Mouse (Mus musculus): Measurements from ENCODE around the gene Kremen1. TPM values are rescaled to one million over a fixed set of nuclear protein-coding genes. Genes with fewer than 3 reads are reported as not detected.

Gene Kremen1
- polyA plus RNA-seq, 2 experiments: 0.47 to 0.95 TPM

DNA sequence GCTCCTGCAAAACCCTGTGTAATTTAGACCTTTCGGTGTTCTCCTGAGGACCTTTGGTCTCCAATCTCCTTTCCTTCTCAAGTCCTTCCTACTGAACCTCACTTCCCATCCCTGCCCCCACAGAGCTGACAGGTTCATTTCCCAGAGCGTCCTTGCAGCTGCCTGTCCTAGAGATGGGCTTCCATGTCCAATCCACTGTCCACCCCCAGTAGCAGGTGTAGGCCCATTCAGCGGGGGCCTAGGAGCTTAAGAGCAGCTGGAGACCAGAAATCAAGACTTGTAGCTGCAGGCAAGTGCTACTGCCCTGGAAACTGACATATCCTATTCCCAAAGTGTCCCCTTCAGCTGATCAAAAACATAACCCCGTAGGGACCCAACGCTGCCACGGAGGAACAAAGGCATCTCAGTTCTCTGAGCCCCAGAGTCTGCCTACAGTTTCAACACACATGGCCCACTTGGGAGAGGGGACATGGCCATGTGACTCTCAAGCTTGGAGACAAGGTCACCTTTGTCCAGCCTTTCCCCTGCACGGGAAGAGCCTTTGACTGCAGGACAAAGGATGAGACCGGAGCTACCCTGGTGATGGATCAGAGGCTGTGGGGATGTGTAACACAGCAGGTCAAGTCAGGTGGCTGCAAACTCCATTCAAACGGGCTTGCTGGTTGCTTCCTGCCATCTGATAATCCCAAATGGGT, 72.0 kb downstream of the Kremen1 start:
- Histone ChIP-seq H3K4me2 (ENCODE audit: low read depth) (no peak overlapping the region), H3K4me1 (replicated peaks; ENCODE audit: control insufficient read depth in 2 of 2, insufficient read depth in 2 of 2, low read length in 1 of 2) (peaks cover 0 to 3% of the 10 kb centered on the region in 2 experiments; a peak in 1 of 4 replicates), H3K4me3 (ENCODE audit: insufficient read depth in 1 of 2, low read depth in 2 of 2, low read length in 2 of 2) (no peak overlapping the region), H3K27ac (no peak overlapping the region), H3K27me3 (ENCODE audit: control insufficient read depth, insufficient read depth, low read length) (no peaks in the 10 kb centered on the region), H3K9ac (replicated peaks) (no peak overlapping the region), H3K9me3 (ENCODE audit: control insufficient read depth, low read length) (no peaks in the 10 kb centered on the region), H3K36me3 (replicated peaks; ENCODE audit: control insufficient read depth, insufficient read depth, low read depth) (no peaks in the 10 kb centered on the region)
- 64% methylated on average over 9 of the region's 9 CpGs for WGBS (ENCODE audit: insufficient replicate concordance)
- TF ChIP-seq EP300 (IDR thresholded peaks at IDR 0.05; ENCODE audit: low read depth): no peak
- no peak for TF ChIP-seq CTCF (IDR thresholded peaks at IDR 0.05; ENCODE audit: low read depth)
- ATAC-seq (ENCODE audit: insufficient read depth) (no peak), DNase-seq (ENCODE audit: low read depth in 3 of 3, low spot score in 3 of 3) (no peak)

DNA sequence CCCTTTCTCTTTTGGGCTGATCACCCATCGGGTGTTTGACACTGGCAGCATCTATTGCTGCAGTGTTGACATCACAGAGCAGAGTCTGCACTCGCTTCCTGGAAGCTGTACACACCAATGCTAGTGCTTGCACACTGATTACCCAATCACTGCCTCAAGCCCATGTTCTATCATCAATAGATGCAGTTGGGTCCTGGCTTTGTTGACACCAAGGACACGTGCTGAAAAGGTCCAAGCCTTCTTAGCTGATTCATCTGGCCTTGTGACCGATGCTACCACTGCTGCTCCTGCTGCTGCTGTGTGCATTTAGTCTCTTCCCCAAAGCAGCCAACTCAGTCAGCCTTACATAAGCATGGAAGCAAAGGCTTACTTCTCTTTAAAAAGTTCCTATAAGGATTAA, 73.2 kb downstream of the Kremen1 start:
- Histone ChIP-seq H3K9me3 (ENCODE audit: control insufficient read depth, low read length) (no peaks in the 10 kb centered on the region), H3K36me3 (replicated peaks; ENCODE audit: control insufficient read depth, insufficient read depth, low read depth) (no peaks in the 10 kb centered on the region), H3K9ac (replicated peaks) (no peak overlapping the region), H3K4me2 (ENCODE audit: low read depth) (no peak overlapping the region), H3K4me3 (ENCODE audit: insufficient read depth in 1 of 2, low read depth in 2 of 2, low read length in 2 of 2) (no peak overlapping the region), H3K27me3 (ENCODE audit: control insufficient read depth, insufficient read depth, low read length) (no peaks in the 10 kb centered on the region), H3K4me1 (replicated peaks; ENCODE audit: control insufficient read depth in 2 of 2, insufficient read depth in 2 of 2, low read length in 1 of 2) (peaks cover 0 to 2% of the 10 kb centered on the region in 2 experiments; a peak in 1 of 4 replicates), H3K27ac (no peak overlapping the region)
- no peak for ATAC-seq (ENCODE audit: insufficient read depth)
- WGBS (ENCODE audit: insufficient replicate concordance): 58% methylated on average over 4 of the region's 4 CpGs
- no peak for DNase-seq (ENCODE audit: low read depth in 3 of 3, low spot score in 3 of 3)
- TF ChIP-seq CTCF (IDR thresholded peaks at IDR 0.05; ENCODE audit: low read depth) (no peak), EP300 (IDR thresholded peaks at IDR 0.05; ENCODE audit: low read depth) (no peak)

DNA sequence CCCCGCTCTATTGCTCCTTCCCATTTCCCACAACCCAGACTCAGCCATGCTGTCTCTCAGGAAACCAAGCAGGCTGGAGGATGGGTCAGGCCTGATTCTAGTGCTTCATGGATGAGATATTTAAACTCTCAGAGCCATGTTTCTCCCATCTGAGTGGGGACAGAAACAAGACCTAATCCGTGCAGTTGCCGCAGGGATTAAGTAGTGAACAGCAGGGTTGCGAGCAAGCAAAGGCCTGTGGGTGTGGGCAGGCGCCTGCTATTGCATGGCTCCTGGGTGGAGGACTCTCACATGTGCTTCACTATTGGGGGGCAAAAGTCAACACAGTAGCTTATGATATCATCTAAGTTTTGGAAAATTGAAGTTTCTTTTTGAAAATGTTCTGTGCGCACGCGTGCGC, 76.5 kb downstream of the Kremen1 start:
- no peaks in the 10 kb centered on the region for H3K27me3 ChIP-seq (ENCODE audit: control insufficient read depth, insufficient read depth, low read length)
- no peak overlapping the region for H3K4me3 ChIP-seq (ENCODE audit: insufficient read depth in 1 of 2, low read depth in 2 of 2, low read length in 2 of 2)
- DNase-seq (ENCODE audit: low read depth in 3 of 3, low spot score in 3 of 3): no peak
- H3K9me3 ChIP-seq (ENCODE audit: control insufficient read depth, low read length): no peaks in the 10 kb centered on the region
- 82% methylated on average over 9 of the region's 9 CpGs for WGBS (ENCODE audit: insufficient replicate concordance)
- no peak overlapping the region for H3K9ac ChIP-seq (replicated peaks)
- 0 out of 4 replicates have a peak, but pooled peaks cover 0 to 2% of the 10 kb centered on the region in 2 experiments for H3K4me1 ChIP-seq (replicated peaks; ENCODE audit: control insufficient read depth in 2 of 2, insufficient read depth in 2 of 2, low read length in 1 of 2)
- no peak overlapping the region for H3K27ac ChIP-seq
- no peaks in the 10 kb centered on the region for H3K36me3 ChIP-seq (replicated peaks; ENCODE audit: control insufficient read depth, insufficient read depth, low read depth)
- ATAC-seq (ENCODE audit: insufficient read depth): no peak
- H3K4me2 ChIP-seq (ENCODE audit: low read depth): no peak overlapping the region
- TF ChIP-seq CTCF (IDR thresholded peaks at IDR 0.05; ENCODE audit: low read depth) (no peak), EP300 (IDR thresholded peaks at IDR 0.05; ENCODE audit: low read depth) (no peak)

DNA sequence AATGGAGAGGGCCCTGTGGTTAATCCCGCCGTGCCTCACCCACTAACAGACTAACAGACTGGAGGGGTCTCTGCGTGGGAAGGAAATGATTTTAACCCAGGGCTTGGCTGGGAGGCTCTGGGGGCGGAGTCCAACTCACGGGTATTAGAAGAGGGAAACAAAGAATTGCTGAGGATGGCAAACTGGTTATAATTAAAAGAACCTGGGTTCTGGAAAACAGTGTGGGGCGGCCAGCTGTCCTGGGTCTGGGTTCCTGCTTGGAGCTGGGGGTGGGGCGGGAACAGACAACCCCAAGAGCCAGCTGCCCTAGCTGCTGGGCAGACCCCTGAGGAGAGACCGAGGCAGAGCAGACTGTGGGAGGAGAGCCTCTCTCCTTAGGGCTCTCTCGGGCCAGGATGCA, 77.1 kb downstream of the Kremen1 start:
- WGBS (ENCODE audit: insufficient replicate concordance): 39% methylated on average over 9 of the region's 9 CpGs
- Histone ChIP-seq H3K27me3 (ENCODE audit: control insufficient read depth, insufficient read depth, low read length) (no peaks in the 10 kb centered on the region), H3K36me3 (replicated peaks; ENCODE audit: control insufficient read depth, insufficient read depth, low read depth) (no peaks in the 10 kb centered on the region), H3K9ac (replicated peaks) (no peak overlapping the region), H3K27ac (no peak overlapping the region), H3K9me3 (ENCODE audit: control insufficient read depth, low read length) (no peaks in the 10 kb centered on the region), H3K4me2 (ENCODE audit: low read depth) (no peak overlapping the region), H3K4me3 (ENCODE audit: insufficient read depth in 1 of 2, low read depth in 2 of 2, low read length in 2 of 2) (no peak overlapping the region), H3K4me1 (replicated peaks; ENCODE audit: control insufficient read depth in 2 of 2, insufficient read depth in 2 of 2, low read length in 1 of 2) (no peaks in the 10 kb centered on the region)
- no peak for TF ChIP-seq EP300 (IDR thresholded peaks at IDR 0.05; ENCODE audit: low read depth)
- no peak for TF ChIP-seq CTCF (IDR thresholded peaks at IDR 0.05; ENCODE audit: low read depth)
- DNase-seq (ENCODE audit: low read depth in 3 of 3, low spot score in 3 of 3) (no peak), ATAC-seq (ENCODE audit: insufficient read depth) (no peak)

DNA sequence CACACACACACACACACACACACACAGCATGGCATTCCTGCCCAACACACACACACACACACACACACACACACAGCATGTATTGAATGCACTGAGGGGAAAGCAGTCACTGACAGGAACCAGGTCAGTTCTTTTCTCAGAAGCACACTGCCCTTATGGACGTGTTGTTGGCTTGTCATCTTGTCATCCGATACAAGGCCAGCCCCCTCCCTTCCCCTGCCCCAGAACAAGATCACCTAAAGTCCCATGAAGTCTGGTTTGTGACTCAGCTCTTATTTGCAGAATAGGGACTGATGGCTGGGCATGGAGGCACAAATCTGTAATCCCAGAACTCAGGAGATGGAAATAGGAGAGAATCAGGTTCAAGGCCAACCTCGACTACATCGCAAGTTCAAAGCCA, 78.5 kb downstream of the Kremen1 start:
- Histone ChIP-seq H3K4me1 (replicated peaks; ENCODE audit: control insufficient read depth in 2 of 2, insufficient read depth in 2 of 2, low read length in 1 of 2) (no peaks in the 10 kb centered on the region), H3K27ac (no peak overlapping the region), H3K9me3 (ENCODE audit: control insufficient read depth, low read length) (no peaks in the 10 kb centered on the region), H3K36me3 (replicated peaks; ENCODE audit: control insufficient read depth, insufficient read depth, low read depth) (no peaks in the 10 kb centered on the region), H3K27me3 (ENCODE audit: control insufficient read depth, insufficient read depth, low read length) (no peaks in the 10 kb centered on the region), H3K9ac (replicated peaks) (no peak overlapping the region), H3K4me3 (ENCODE audit: insufficient read depth in 1 of 2, low read depth in 2 of 2, low read length in 2 of 2) (no peak overlapping the region), H3K4me2 (ENCODE audit: low read depth) (no peak overlapping the region)
- no peak for DNase-seq (ENCODE audit: low read depth in 3 of 3, low spot score in 3 of 3)
- TF ChIP-seq CTCF (IDR thresholded peaks at IDR 0.05; ENCODE audit: low read depth): no peak
- TF ChIP-seq EP300 (IDR thresholded peaks at IDR 0.05; ENCODE audit: low read depth): no peak
- ATAC-seq (ENCODE audit: insufficient read depth): no peak
- WGBS (ENCODE audit: insufficient replicate concordance): 57% methylated on average over 4 of the region's 4 CpGs
